Mouse (Mus musculus) forebrain, embryonic 10.5 days (tissue): ENCODE data around the gene Sp100. TPM values are rescaled to one million over a fixed set of nuclear protein-coding genes. Genes with fewer than 3 reads are reported as not detected.
A peak's percentile ranks its signal among the peaks of the same experiment; 100 is the strongest.

Source experiments
- DNase-seq: peaks from one replicate; pipeline ENCODE4 v3.0.0-alpha.2; 2017; ENCODE audit warnings: low spot score; ENCODE audit errors: extremely low spot score
- H3K27ac ChIP-seq: fragments of 300-500 bp; sonication (generic); 2 replicates; pipeline ENCODE4 v1.5.1; 2016; ENCODE audit warnings: mild to moderate bottlenecking
- H3K27me3 ChIP-seq: fragments of 300-500 bp; sonication (generic); 2 replicates; pipeline ENCODE4 v1.6.1; 2016; ENCODE audit warnings: mild to moderate bottlenecking; ENCODE audit not compliant: poor library complexity, severe bottlenecking
- H3K36me3 ChIP-seq: fragments of 300-500 bp; sonication (generic); replicated peaks from 2 replicates; pipeline ENCODE4 v1.6.1; 2016; ENCODE audit warnings: mild to moderate bottlenecking, moderate library complexity
- H3K4me1 ChIP-seq: fragments of 300-500 bp; sonication (generic); 2 replicates; pipeline ENCODE4 v1.6.1; 2016
- H3K4me3 ChIP-seq: fragments of 300-500 bp; sonication (generic); 2 replicates; pipeline ENCODE4 v1.5.1; 2016; ENCODE audit warnings: mild to moderate bottlenecking, moderate library complexity
- H3K9me3 ChIP-seq: fragments of 300-500 bp; sonication (generic); 2 replicates; pipeline ENCODE4 v1.6.1; 2016; ENCODE audit warnings: mild to moderate bottlenecking, moderate library complexity
- WGBS: fragments of 180-500 bp; shearing (Covaris S2); methylation state at CpG from one replicate; pipeline ENCODE4 v1.1.7; 2016; 5-methylcytosine and 5-hydroxymethylcytosine counted together
- polyA plus RNA-seq: library from polyadenylated mRNA; unstranded; fragments of >200 nt; fragmentation: Nextera tagmentation; extraction: Ambion mirVana; gene quantifications from 2 replicates; pipeline ENCODE4 v1.2.1, GENCODE M21; 2016

The Sp100 gene
- polyA plus RNA-seq, 1 experiment from 2014 or later: 0.24 TPM

GRCm38 (mm10) chr1:85706754-85707153 lies 57.0 kb downstream of the Sp100 start:
- Histone ChIP-seq H3K36me3 (no peaks in the 10 kb centered on the region), H3K9me3 (no peaks in the 10 kb centered on the region), H3K4me1 (peaks cover 9% of the 10 kb centered on the region), H3K4me3 (no peak overlapping the region), H3K27me3 (no peaks in the 10 kb centered on the region), H3K27ac (no peak overlapping the region)
- 80% methylated on average over 2 of the region's 2 CpGs for WGBS
- no peak for DNase-seq

- Histone ChIP-seq H3K27me3 (no peaks in the 10 kb centered on the region), H3K4me1 (peaks cover 10% of the 10 kb centered on the region), H3K36me3 (no peaks in the 10 kb centered on the region), H3K4me3 (no peak overlapping the region), H3K9me3 (no peaks in the 10 kb centered on the region), H3K27ac (no peak overlapping the region)
- DNase-seq: no peak
Measured at GRCm38 (mm10) chr1:85714501-85714900, 64.7 kb downstream of the Sp100 start.

- Histone ChIP-seq H3K4me1 (peaks cover 16% of the 10 kb centered on the region), H3K27me3 (no peaks in the 10 kb centered on the region), H3K9me3 (no peaks in the 10 kb centered on the region), H3K36me3 (no peaks in the 10 kb centered on the region), H3K4me3 (no peak overlapping the region), H3K27ac (no peak overlapping the region)
- peak; percentile 34 for DNase-seq
- WGBS: 60% methylated on average over 7 of the region's 7 CpGs
Measured at GRCm38 (mm10) chr1:85716447-85717027, 66.7 kb downstream of the Sp100 start.

- H3K27ac ChIP-seq: no peak overlapping the region
- H3K27me3 ChIP-seq: no peaks in the 10 kb centered on the region
- H3K9me3 ChIP-seq: no peaks in the 10 kb centered on the region
- no peak for DNase-seq
- 83% methylated on average over 4 of the region's 4 CpGs for WGBS
- no peak overlapping the region for H3K4me3 ChIP-seq
- H3K4me1 ChIP-seq: peaks cover 24% of the 10 kb centered on the region
- H3K36me3 ChIP-seq: no peaks in the 10 kb centered on the region
Measured at GRCm38 (mm10) chr1:85719049-85719448, 69.3 kb downstream of the Sp100 start.

GRCm38 (mm10) chr1:85720220-85720893 lies 70.6 kb downstream of the Sp100 start:
- Histone ChIP-seq H3K27me3 (no peaks in the 10 kb centered on the region), H3K27ac (no peak overlapping the region), H3K4me3 (no peak overlapping the region), H3K36me3 (no peaks in the 10 kb centered on the region), H3K9me3 (no peaks in the 10 kb centered on the region), H3K4me1 (peaks cover 24% of the 10 kb centered on the region)
- no peak for DNase-seq
- WGBS: 82% methylated on average over 10 of the region's 10 CpGs

GRCm38 (mm10) chr1:85730471-85730870 lies 80.7 kb downstream of the Sp100 start:
- 86% methylated on average over 6 of the region's 6 CpGs for WGBS
- H3K27me3 ChIP-seq: no peaks in the 10 kb centered on the region
- DNase-seq: no peak

GRCm38 (mm10) chr1:85732581-85732980 lies 82.8 kb downstream of the Sp100 start:
- no peak for DNase-seq
- Histone ChIP-seq H3K9me3 (no peaks in the 10 kb centered on the region), H3K4me3 (no peak overlapping the region), H3K4me1 (peaks cover 9% of the 10 kb centered on the region), H3K36me3 (no peaks in the 10 kb centered on the region), H3K27ac (no peak overlapping the region), H3K27me3 (no peaks in the 10 kb centered on the region)
- 86% methylated on average over 3 of the region's 3 CpGs for whole genome bisulfite sequencing

More at GRCm38 (mm10) chr1:85730471-85730870, 80.7 kb downstream of the Sp100 start:
- H3K9me3 ChIP-seq: no peaks in the 10 kb centered on the region
- H3K4me1 ChIP-seq: no peaks in the 10 kb centered on the region
- H3K36me3 ChIP-seq: no peaks in the 10 kb centered on the region
- no peak overlapping the region for H3K4me3 ChIP-seq
- H3K27ac ChIP-seq: no peak overlapping the region

GRCm38 (mm10) chr1:85734511-85734910 lies 84.7 kb downstream of the Sp100 start:
- 90% methylated on average over 1 of the region's 1 CpGs for WGBS
- Histone ChIP-seq H3K27me3 (no peaks in the 10 kb centered on the region), H3K27ac (no peak overlapping the region), H3K36me3 (no peaks in the 10 kb centered on the region), H3K4me1 (peaks cover 9% of the 10 kb centered on the region), H3K4me3 (no peak overlapping the region), H3K9me3 (peaks cover 5% of the 10 kb centered on the region; the same call in 1 of the 2 replicates)
- DNase-seq: no peak

- peak overlapping the region; percentile 48; the same call in 1 of the 2 replicates for H3K27ac ChIP-seq
- no peak overlapping the region for H3K4me3 ChIP-seq
- H3K27me3 ChIP-seq: no peaks in the 10 kb centered on the region
- H3K4me1 ChIP-seq: peaks cover 9% of the 10 kb centered on the region
- DNase-seq: no peak
- 78% methylated on average over 13 of the region's 13 CpGs for WGBS
- H3K36me3 ChIP-seq: no peaks in the 10 kb centered on the region
- peaks cover 5% of the 10 kb centered on the region; the same call in 1 of the 2 replicates for H3K9me3 ChIP-seq
Measured at GRCm38 (mm10) chr1:85735463-85736123, 85.8 kb downstream of the Sp100 start.

- Histone ChIP-seq H3K4me3 (peak overlapping the region; percentile 37), H3K27ac (peak overlapping the region; percentile 81), H3K36me3 (no peaks in the 10 kb centered on the region), H3K9me3 (peaks cover 5% of the 10 kb centered on the region; the same call in 1 of the 2 replicates), H3K4me1 (peaks cover 9% of the 10 kb centered on the region), H3K27me3 (no peaks in the 10 kb centered on the region)
- peak; percentile 70 for DNase-seq
- 39% methylated on average over 18 of the region's 18 CpGs for WGBS
Measured at GRCm38 (mm10) chr1:85736355-85737184, 86.8 kb downstream of the Sp100 start.

GRCm38 (mm10) chr1:85739000-85739399 lies 89.2 kb downstream of the Sp100 start:
- 91% methylated on average over 4 of the region's 4 CpGs for WGBS
- no peak overlapping the region for H3K27ac ChIP-seq
- H3K9me3 ChIP-seq: peaks cover 5% of the 10 kb centered on the region; the same call in 1 of the 2 replicates
- H3K27me3 ChIP-seq: no peaks in the 10 kb centered on the region
- H3K4me1 ChIP-seq: peaks cover 27% of the 10 kb centered on the region
- H3K4me3 ChIP-seq: no peak overlapping the region
- no peak for DNase-seq
- no peaks in the 10 kb centered on the region for H3K36me3 ChIP-seq

- no peak overlapping the region for H3K27ac ChIP-seq
- DNase-seq: no peak
- H3K4me1 ChIP-seq: peaks cover 27% of the 10 kb centered on the region
- no peaks in the 10 kb centered on the region for H3K36me3 ChIP-seq
- peaks cover 5% of the 10 kb centered on the region; the same call in 1 of the 2 replicates for H3K9me3 ChIP-seq
- H3K4me3 ChIP-seq: no peak overlapping the region
- no peaks in the 10 kb centered on the region for H3K27me3 ChIP-seq
Measured at GRCm38 (mm10) chr1:85739819-85740218, 90.0 kb downstream of the Sp100 start.
